Mouse (Mus musculus): Measurements from ENCODE around the gene Rln3.

The Rln3 gene

DNA sequence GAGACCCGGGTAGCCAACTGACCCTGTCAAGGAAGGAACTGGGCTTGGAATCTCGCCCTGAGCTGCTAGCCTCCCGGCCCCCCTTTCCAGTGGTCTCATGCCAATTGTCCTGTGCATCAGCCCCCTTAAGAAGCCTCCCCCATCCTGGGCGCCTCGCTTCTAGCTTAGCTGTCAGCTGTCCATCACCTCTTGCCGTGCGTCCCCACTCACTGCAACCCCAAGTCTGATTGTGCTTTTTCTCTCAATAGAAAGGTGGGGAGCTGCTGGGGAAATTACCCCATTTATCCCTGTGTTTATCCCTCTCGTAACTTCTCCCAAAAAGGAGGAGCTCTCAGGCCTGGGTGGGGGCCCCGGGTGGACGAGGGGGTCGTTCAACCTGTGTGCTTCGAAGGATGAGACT, 48.8 kb downstream of the Rln3 start:
- DNase-seq (ENCODE audit: low spot score) = no peak

DNA sequence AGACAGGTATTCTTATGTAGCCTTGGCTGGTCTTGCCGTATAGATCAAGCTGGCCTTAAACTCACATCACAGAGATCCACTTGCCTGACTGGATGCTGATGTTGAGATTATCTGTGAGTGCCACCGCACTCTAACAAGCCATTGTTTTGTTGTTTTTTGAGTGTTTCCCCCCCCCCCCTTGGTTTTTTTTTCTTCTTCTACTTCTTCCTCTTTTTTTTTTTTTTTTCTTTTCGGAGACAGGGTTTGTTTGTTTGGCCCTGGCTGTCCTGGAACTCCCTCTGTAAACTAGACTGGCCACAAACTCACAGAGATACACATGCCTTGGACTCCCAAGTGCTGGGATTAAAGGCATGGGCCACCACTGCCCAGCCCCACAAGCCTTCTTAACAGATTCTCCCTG, 50.8 kb downstream of the Rln3 start:
- no peak for DNase-seq (ENCODE audit: low spot score)

Measured in layer of hippocampus, adult 11-12 months (tissue).